Mouse (Mus musculus): ENCODE measurements at regions not wholly inside any gene's neighbourhood (a gene's known extent, or its start where the extent isn't known, plus 50 kb on each side); places are given as distances from the start of the nearest gene placed in this dataset.
"Not testable (repeated sequence)": the region's sequence is repeated elsewhere in the genome, so short reads cannot be mapped to it uniquely, and the experiment has no call there.

DNA sequence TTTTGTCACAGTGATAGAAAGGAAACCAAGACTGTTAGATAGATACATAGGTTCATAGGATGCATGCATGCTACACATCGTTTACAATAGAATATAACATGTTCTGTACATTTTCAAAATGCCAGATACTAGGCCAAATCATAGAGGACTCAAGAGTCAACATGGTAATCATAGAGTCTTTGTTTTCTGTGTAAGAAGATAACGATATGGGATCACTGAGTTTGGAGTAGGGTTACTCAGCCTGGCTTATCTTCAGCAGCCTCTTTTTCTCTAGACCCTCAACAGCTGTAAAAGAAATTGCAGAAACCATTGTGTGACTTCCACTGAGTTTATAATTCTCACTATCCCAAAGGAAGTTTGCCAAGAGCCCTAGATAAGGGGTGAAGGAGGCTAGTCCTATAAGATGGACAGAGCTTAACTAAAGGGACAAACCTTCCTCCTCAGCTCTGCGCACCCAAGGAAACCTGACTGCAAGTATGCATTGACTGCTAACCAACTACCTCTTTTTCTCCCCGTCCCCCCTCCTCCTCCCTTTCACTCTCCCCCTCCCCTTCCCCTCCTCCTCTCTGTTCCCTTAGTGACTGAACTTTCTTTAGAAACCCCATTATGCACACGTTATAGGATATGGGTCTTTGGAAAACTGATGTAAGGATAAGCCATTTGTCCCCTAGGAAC lies 160.8 kb downstream of the Stard3nl start:
- Histone ChIP-seq H3K4me3 (ENCODE audit: low read depth, low read length) (no peak overlapping the region), H3K9me3 (ENCODE audit: control insufficient read depth, low read length) (no peaks in the 10 kb centered on the region), H3K27me3 (ENCODE audit: control insufficient read depth, insufficient read depth, low read length) (no peaks in the 10 kb centered on the region), H3K27ac (ENCODE audit: low read depth, low read length) (no peak overlapping the region), H3K4me2 (no peak overlapping the region), H3K9ac (ENCODE audit: low read length) (no peak overlapping the region), H3K4me1 (ENCODE audit: control insufficient read depth, insufficient read depth, low read length) (no peaks in the 10 kb centered on the region), H3K36me3 (ENCODE audit: control insufficient read depth, insufficient read depth, low read length) (no peaks in the 10 kb centered on the region)
- 69% methylated on average over 5 of the region's 5 CpGs for WGBS
- DNase-seq (ENCODE audit: low spot score, missing footprints), result no peak
- ATAC-seq (ENCODE audit: low FRiP score), result no peak

DNA sequence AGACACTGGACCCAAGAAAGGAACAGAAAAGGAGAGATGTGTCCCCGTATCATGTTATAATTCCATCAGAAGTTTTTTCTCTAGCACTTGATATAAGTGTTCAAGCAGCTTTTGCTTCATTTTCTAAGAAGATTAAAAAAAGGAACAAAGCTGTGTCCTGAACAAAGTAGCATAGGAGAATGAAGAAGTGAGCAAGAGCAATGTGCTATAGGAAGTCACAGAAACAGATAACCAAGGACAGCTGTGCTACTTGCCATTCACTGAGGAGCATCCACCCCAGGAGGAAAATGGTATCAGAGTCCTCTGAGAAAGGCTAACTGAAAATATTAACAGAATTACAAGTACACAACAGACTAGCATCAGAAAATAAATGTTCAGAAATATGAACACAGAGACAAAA lies 175.6 kb downstream of the Stard3nl start:
- H3K27ac ChIP-seq (ENCODE audit: low read depth, low read length); H3K27me3 ChIP-seq (ENCODE audit: control insufficient read depth, insufficient read depth, low read length); H3K9ac ChIP-seq (ENCODE audit: low read length); ATAC-seq (ENCODE audit: low FRiP score); H3K4me1 ChIP-seq (ENCODE audit: control insufficient read depth, insufficient read depth, low read length); H3K4me2 ChIP-seq; H3K9me3 ChIP-seq (ENCODE audit: control insufficient read depth, low read length); DNase-seq (ENCODE audit: low spot score, missing footprints); H3K36me3 ChIP-seq (ENCODE audit: control insufficient read depth, insufficient read depth, low read length); H3K4me3 ChIP-seq (ENCODE audit: low read depth, low read length): not testable (repeated sequence)
- WGBS, result 94% methylated on average over 1 of the region's 1 CpGs

DNA sequence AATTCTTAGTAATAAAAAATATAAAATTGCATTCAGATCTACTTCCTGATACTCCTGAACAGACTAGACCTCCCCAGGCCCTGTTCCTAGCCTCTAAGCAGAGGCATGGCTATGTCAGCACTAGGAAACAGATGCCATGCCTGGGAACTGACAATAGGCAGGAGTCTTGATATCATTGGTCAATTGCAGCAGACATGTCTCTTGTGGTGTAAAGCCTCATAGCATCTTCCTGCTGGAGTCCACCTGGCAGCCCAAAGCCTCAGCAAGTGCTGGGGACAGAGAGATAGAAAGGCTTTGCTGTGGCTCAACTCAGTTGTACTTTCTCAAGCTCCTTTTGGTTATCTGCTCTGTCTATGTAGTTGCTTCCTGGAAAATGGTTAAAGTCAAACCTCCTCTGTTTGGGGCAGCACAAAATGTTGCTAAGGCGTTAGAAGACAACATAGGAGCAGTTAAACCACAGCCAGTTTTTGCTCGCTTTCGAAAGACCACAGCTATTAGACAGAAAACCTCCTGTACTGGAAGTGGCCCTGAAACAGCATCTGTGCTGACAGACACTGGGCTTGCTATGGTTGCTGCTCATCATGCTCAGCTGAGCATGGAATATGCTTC lies 176.1 kb downstream of the Stard3nl start:
- not testable (repeated sequence) for DNase-seq (ENCODE audit: low spot score, missing footprints); H3K27me3 ChIP-seq (ENCODE audit: control insufficient read depth, insufficient read depth, low read length); ATAC-seq (ENCODE audit: low FRiP score); H3K27ac ChIP-seq (ENCODE audit: low read depth, low read length); H3K4me3 ChIP-seq (ENCODE audit: low read depth, low read length); H3K4me2 ChIP-seq; H3K9me3 ChIP-seq (ENCODE audit: control insufficient read depth, low read length); H3K4me1 ChIP-seq (ENCODE audit: control insufficient read depth, insufficient read depth, low read length); H3K9ac ChIP-seq (ENCODE audit: low read length); H3K36me3 ChIP-seq (ENCODE audit: control insufficient read depth, insufficient read depth, low read length)
- 95% methylated on average over 3 of the region's 3 CpGs for WGBS

DNA sequence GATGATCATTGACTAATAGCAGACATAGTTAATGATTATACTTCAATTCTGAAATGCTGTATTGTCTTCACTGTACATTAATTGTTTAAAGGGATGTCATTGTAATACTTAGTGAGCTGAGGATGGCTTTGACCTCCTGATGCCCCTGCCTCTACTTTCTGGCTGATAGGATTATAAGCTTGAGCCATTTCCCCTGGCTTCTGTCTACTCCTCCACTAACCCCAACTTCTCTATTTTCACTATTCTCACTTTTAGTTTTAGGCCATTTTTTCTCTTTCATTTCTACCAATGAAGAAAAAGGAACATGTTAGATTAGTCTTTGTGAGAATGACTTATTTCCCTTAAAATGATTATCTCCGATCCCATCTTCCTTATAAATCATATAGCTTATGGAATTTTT lies 190.9 kb downstream of the Stard3nl start:
- 89% methylated on average over 1 of the region's 1 CpGs for WGBS
- H3K27me3 ChIP-seq (ENCODE audit: control insufficient read depth, insufficient read depth, low read length), result no peaks in the 10 kb centered on the region
- ATAC-seq (ENCODE audit: low FRiP score) (no peak), DNase-seq (ENCODE audit: low spot score, missing footprints) (no peak)
- H3K9me3 ChIP-seq (ENCODE audit: control insufficient read depth, low read length), result no peaks in the 10 kb centered on the region
- H3K9ac ChIP-seq (ENCODE audit: low read length), result no peak overlapping the region
- H3K4me1 ChIP-seq (ENCODE audit: control insufficient read depth, insufficient read depth, low read length), result no peaks in the 10 kb centered on the region
- no peak overlapping the region for H3K4me3 ChIP-seq (ENCODE audit: low read depth, low read length)
- no peak overlapping the region for H3K4me2 ChIP-seq
- no peaks in the 10 kb centered on the region for H3K36me3 ChIP-seq (ENCODE audit: control insufficient read depth, insufficient read depth, low read length)
- no peak overlapping the region for H3K27ac ChIP-seq (ENCODE audit: low read depth, low read length)

DNA sequence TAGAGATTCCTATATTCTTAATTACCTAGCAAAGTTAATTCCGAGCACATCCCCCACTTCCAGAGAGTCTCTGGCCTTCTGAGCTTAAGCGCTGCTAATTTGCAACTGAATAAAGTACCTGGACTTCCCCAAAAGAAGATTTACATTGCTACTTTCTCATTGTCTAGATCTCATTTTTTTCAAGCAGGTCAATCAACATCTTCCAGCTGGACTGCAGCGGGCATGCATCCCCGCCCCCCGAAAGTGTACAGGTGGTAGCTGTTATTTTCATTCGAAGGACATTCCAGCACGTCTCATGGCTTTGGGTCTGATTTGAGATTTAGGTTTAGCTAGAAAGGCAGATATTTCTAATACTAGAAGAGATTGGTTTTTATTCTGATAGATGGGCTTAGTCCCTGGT lies 193.3 kb downstream of the Stard3nl start:
- not testable (repeated sequence) for H3K4me2 ChIP-seq; ATAC-seq (ENCODE audit: low FRiP score); H3K27me3 ChIP-seq (ENCODE audit: control insufficient read depth, insufficient read depth, low read length); DNase-seq (ENCODE audit: low spot score, missing footprints); H3K9ac ChIP-seq (ENCODE audit: low read length); H3K9me3 ChIP-seq (ENCODE audit: control insufficient read depth, low read length); H3K4me3 ChIP-seq (ENCODE audit: low read depth, low read length); H3K27ac ChIP-seq (ENCODE audit: low read depth, low read length); H3K4me1 ChIP-seq (ENCODE audit: control insufficient read depth, insufficient read depth, low read length); H3K36me3 ChIP-seq (ENCODE audit: control insufficient read depth, insufficient read depth, low read length)
- WGBS, result 81% methylated on average over 7 of the region's 7 CpGs
